Mouse (Mus musculus) telencephalon, adult 2 months (tissue): ENCODE results near the gene Coq8a.

Experiments
- DNase-seq: peaks from one replicate; pipeline ENCODE4 v3.0.0-alpha.2; 2011; ENCODE audit warnings: low read depth, low spot score

Coq8a gene

GRCm38 (mm10) chr1:180198959-180199714 lies at the start of gene Coq8a:
TSS of gene Coq8a (minus strand) at chr1:180199602.
- no peak for DNase-seq

DNA sequence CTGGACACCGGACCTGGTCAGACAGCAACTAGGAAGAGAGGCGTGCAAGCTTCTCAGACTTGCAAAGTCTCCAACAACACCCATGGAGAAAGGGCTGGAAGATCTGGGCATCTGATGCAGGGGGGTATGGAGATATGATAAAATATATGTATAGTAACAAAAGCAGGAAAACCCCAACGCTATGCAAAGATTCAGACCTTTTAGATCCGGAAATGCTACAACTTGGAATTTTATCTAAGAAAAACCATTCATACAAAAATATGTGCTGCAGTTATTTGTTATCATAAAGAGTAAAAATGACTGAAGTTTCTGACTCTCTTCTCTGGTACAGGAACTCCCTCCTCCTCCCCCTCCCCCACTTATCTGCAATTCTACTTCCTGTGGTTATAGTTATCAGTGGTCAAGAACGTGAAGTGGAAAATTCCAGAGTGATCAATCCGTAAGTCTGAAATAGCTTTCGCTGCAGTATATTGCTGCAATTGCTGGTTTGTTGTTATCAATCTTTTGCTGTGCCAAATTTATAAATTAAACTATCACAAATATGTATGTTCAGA lies 49.3 kb upstream of the Coq8a start:
- no peak for DNase-seq

DNA sequence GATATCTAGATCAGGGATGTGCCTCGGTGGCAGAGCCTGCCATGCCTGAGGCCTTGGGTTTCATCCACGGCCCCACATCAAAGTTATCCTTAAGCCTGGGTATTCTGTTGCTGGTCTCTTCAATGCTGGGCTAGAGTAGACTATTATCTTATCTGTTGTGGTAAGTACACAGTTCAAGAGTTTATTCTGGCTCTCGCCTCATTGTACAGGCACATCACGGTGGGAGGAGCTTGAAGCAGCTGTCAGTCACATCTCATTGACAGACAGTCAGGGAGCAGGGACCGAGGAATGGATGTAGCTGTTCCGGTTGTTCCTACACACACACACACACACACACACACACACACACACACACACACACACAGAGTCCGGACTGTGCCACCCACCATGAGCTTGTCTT lies 48.5 kb upstream of the Coq8a start:
- DNase-seq = no peak

DNA sequence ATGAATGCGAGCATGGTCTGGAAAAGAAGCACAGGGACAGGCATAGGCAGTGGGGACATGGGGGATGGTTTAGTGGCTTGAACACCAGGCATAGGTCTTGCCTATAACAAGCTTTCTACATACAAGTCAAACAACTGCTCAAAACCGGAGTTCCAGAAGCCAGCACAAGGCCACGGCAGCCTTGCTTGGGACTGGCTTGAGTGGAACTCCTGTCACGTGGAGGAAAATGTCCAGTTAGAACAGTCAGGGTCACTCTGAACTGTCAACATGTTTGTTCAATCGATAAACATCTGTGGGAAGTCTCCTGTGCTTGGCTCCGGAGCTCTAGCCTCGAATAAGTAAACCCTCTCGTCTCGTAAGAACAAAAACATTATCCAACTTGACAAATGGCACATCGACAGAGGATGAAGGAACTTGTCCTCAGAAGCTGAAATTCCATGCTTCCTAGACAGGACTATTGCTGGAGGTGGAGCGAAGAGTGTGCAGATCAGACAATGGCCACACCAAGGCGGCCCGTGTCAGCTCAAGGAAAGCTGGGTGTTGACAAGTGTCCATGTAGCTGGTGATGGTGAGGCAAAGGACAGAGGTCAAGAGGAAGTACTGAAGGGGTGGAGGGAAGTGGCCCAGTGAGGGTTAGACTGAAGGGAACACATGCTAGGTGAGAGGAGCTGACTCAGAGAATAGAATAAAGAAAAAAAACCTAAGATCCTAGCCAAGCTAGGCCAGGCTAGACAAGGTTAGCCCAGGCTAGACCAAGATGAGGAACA lies 46.5 kb upstream of the Coq8a start:
- DNase-seq = no peak

DNA sequence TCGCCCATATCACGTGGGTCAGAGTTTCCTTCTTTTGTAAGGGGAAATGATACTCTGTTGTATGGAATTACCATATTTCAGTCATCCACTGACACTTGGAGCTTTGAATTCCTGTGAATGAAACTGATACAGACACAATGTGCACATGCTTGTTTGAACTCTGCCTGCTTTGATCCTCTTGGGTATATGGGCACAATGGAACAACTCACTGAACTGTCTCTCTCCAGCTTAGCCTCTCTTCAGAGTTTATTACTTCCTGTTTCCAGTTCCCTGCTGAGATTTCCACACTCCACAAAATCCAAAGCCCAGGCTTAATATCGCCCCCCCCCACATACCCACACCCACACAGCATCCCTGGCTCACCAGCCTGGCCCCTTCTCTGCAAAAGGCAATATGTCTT lies 32.3 kb upstream of the Coq8a start:
- no peak for DNase-seq

DNA sequence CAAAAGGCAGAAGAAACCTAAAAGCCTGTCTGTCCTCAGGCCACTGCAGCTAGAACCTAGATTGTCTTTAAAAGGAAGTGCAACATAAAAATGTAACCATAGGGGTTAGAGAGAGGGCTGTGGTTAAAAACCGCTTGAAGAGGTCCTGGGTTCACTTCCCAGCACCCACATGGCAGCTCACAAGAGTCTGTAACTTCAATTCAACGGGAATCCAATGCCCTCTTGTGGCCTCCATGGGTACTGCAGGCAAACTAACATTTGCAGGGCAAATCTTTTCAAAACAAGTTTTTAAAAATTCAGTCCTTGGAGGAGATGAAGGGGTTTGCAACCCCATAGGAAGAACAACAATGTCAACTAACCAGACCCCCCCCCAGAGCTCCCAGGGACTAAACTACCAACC lies 31.2 kb upstream of the Coq8a start:
- no peak for DNase-seq

DNA sequence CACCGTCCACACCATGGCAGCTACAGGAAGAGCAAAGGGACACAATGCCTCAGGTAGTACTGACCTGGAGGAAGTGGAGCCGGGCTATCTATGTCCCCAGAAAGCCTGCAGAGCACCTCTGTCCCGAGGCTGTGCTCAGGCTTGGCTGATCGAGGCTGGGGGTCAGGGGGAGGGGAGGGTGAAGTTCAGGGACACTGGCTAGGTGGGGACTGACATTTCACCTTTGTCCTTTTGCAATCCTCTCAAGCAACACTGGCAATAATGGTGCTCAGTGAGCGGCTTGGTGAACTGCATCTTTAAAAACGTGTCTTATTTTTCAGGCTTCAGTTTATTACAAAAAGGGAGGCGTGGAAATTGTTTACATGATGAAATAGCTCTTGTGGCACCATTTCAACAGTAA lies 30.5 kb upstream of the Coq8a start:
- DNase-seq = no peak

GRCm38 (mm10) chr1:180228854-180229253 lies 29.5 kb upstream of the Coq8a start:
- no peak for DNase-seq

- no peak for DNase-seq
Observed at GRCm38 (mm10) chr1:180226766-180227165, 27.4 kb upstream of the Coq8a start.

DNA sequence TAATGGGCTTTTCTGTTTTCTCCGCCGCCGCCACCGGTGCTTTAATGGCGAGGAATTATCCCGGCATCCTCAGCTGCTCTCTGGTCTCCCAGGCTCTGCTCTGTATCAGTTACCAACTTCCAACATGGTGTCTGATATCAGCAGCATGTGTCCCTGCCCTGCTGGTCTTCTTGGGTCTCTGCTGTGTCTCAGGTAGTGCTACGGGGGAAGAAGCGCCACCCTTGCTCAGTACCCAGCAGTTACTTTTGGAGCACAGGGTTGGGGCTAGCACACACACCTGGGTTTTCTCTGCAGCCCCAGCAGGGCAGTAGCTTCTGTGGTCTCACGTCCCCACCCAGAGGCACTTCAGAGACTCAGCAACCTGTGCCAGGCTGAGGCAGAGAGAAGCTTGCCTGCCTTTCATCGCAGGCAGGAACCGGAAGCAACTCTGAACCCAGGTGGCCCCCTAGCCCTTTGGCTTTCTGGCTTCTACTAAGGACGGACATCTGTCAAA lies 26.9 kb upstream of the Coq8a start:
- DNase-seq = no peak

DNA sequence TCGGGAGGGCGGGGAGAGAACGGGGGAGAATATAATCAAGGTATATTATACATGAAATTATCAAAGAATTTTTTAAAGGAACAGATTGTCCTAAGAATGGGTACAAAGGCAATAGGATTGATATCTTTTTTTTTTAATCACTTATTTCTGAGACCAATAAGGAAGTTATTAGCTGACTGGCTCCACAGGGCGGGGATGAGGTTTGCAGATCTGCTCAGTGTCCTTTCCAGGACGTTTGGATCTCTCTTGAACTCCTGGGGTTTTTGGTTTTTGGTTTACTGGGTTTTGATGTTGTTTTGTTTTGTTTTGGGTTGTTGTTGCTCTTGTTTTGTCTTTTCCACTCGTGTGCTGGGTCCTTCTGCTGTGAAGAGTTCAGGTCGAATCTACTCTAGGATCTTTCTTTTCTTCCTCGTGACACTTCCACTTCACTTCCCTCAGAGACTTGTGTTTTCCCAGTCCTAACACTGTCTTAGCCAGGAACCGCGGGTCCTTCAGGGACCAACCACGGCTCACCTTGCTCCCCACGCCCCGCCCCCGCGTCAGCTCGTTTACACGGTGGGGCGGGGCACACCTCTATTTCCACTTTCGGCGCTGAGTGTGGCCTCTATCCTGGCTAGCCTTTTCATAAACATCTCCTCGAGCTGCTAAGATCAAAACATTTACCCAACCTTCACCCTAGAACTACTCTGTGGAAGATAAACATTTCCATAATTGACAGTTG lies 26.3 kb upstream of the Coq8a start:
- no peak for DNase-seq

DNA sequence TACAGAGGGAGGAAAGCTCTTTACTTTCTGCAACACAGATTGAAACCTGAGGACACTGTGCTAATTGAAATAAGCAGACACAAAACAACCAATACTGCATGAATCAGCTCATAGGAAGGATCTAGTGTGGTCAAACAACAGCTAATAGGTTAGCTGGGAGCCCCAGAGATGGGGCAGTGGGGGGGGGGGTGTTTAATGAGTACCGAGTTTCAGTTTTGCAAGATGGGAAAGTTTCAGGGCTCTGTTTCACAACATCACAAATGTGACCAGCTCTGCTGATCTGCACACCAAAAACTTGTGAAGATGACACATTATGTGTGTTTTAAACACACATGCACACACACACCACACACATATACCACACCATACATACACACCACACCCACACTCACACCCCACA lies 22.6 kb upstream of the Coq8a start:
- no peak for DNase-seq

- DNase-seq = no peak
Observed at GRCm38 (mm10) chr1:180220791-180221542, 21.6 kb upstream of the Coq8a start.

- no peak for DNase-seq
Observed at GRCm38 (mm10) chr1:180216541-180217276, 17.3 kb upstream of the Coq8a start.

- no peak for DNase-seq
Observed at GRCm38 (mm10) chr1:180215044-180215443, 15.6 kb upstream of the Coq8a start.

DNA sequence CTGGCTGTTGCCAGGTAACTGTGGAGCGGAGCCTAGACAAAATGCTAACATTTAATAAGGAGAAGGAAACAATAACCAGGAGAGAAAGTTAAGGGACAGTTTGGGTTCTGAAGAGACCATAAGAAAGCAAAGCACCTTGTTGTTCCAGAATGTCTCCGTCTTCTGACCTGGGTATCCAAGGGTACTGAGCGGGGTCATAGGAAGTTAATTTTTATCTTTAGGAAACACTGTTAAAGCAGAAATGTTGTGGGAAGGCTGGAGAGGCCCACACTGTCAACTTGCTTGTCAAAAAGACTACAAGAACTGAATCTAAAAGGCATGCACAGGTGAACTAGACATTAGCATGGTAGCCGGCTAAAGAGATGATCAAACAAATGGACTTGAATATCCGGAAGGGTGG lies 13.5 kb upstream of the Coq8a start:
- no peak for DNase-seq

GRCm38 (mm10) chr1:180210781-180211271 lies 11.4 kb upstream of the Coq8a start:
- DNase-seq = no peak

DNA sequence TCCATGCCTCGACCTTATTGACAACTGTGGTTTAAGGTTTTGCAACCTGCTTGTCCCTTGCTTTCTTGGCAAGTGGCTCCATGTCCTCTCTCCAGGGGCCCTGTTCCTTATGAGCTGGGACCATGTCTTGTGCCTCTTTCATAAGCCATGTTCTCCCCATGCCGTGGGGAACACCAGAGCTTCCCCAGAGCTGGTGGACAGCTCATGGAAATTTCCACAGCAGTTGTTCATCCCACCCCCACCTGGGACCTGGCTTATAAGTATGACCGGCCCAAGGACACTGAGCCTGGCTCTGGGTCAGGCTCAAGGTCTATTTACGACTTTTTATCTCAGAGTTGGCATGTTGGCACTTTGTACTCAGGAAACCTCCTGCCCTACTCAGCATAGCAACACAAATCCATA lies 10.6 kb upstream of the Coq8a start:
- DNase-seq = no peak

DNA sequence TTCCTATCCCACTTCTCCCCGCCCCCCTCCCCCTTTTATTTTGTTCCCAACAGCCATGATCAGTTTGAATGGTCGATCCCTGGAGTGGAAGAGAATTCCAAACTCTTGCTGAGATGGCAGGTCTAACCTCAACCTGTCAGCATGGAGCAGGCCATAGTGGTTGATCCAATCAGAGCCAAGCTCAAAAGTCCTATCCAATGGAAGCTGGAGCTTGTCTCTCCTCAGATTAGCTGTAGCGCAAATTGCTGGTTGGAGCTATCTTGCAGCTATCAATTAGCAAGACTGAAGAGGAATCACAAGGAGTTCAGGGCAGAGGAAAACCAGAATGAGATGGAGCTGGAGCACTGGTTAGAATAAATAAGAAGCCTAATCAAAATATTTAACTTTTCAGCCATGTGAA lies 9.0 kb upstream of the Coq8a start:
- DNase-seq = no peak

DNA sequence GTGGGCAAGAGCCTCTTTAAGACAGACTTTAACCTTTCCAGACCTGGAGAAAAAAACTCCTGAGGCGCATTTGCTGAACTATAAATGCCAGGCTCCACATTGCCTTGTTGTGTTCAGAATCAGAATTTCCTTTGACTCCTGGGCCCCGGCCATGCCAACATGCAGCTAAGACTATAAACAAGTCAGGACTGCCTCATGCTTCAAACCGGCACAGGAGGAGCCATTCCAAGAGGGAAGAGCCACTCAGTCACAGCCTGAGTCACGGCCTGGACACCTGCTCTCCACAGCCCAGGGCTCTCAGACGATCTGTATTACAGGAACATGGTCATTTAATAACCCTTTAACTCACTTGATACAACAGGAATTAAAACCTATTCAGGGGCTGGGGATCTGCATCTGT lies 1.3 kb upstream of the Coq8a start:
- DNase-seq = no peak

- DNase-seq = no peak
Observed at GRCm38 (mm10) chr1:180199715-180200050, 281 bp upstream of the Coq8a start.
